ENCODE assay signal across 17 mouse cellular contexts in the genomic region with DNA sequence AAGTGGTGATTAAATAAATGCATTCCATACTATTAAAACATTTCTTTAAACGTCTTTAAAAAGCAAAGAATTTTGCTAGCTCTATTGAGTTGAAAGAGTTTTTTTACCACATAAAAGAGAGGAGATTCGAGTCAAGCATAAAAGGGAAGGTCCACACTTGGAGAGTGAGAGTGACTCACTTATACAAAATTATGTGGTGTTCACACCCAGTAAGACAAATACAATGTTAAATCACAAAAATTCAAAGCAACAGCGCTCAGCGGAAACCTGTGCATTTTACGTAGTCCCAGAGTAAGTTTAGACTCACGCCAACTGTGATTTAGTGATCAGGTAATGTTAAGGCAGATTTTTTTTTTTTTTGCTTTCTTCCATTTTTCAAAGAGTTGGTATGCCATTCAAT.
"Had no signal": no experiment of that assay in that cellular context is flagged by ENCODE, and none has a peak within 500 bp of the region (broad histone marks: within the 10 kb centered on the region; RNA-seq: fewer than 3 reads in every experiment).

No protein-coding gene starts in this region.

- H3K4me3 ChIP-seq: liver, embryonic 13.5 days; liver, embryonic 15.5 days; megakaryocyte, embryonic 14.5 days; midbrain, embryonic 13.5 days; midbrain, embryonic 15.5 days; neural tube, embryonic 12.5 days; stomach, embryonic 15.5 days had no signal

- H3K27ac ChIP-seq: liver, embryonic 13.5 days; liver, embryonic 15.5 days; macrophage; midbrain, embryonic 13.5 days; midbrain, embryonic 15.5 days; neural tube, embryonic 12.5 days; stomach, embryonic 15.5 days; stomach, postnatal 0 days had no signal

- H3K4me1 ChIP-seq: liver, embryonic 13.5 days; liver, embryonic 15.5 days; megakaryocyte, embryonic 14.5 days; neural tube, embryonic 12.5 days; stomach, embryonic 15.5 days had no signal

- ATAC-seq: liver, postnatal 0 days; midbrain, embryonic 13.5 days; midbrain, embryonic 15.5 days had no signal

- H3K9ac ChIP-seq: liver, embryonic 13.5 days; liver, embryonic 15.5 days; liver, postnatal 0 days; midbrain, embryonic 13.5 days; midbrain, embryonic 15.5 days; neural tube, embryonic 12.5 days; stomach, embryonic 15.5 days had no signal

- H3K27me3 ChIP-seq: liver, embryonic 13.5 days; liver, embryonic 15.5 days; megakaryocyte, embryonic 14.5 days; midbrain, embryonic 13.5 days; midbrain, embryonic 15.5 days; neural tube, embryonic 12.5 days; stomach, embryonic 15.5 days had no signal

- H3K9me3 ChIP-seq: liver, embryonic 13.5 days; liver, embryonic 15.5 days; midbrain, embryonic 13.5 days; midbrain, embryonic 15.5 days; neural tube, embryonic 12.5 days; stomach, embryonic 15.5 days had no signal

- DNase-seq: liver, embryonic 13.5 days; liver, postnatal 0 days; lung, postnatal 14 days; right cerebral cortex, postnatal 14 days; thymus, adult 2 months; thymus, postnatal 25 days; thymus, postnatal 4 days had no signal

- H3K4me2 ChIP-seq: liver, embryonic 11.5 days; liver, embryonic 13.5 days; liver, embryonic 15.5 days; midbrain, embryonic 11.5 days; midbrain, embryonic 13.5 days; midbrain, embryonic 15.5 days; neural tube, embryonic 12.5 days; stomach, embryonic 15.5 days had no signal

- H3K36me3 ChIP-seq: liver, embryonic 13.5 days; liver, embryonic 15.5 days; midbrain, embryonic 13.5 days; midbrain, embryonic 15.5 days; neural tube, embryonic 12.5 days; stomach, embryonic 15.5 days had no signal
